Mouse (Mus musculus) limb, embryonic 14.5 days (tissue): ENCODE results near the gene Rap1gap2. TPM values are rescaled to one million over a fixed set of nuclear protein-coding genes. Genes with fewer than 3 reads are reported as not detected.

Experiments used
- ATAC-seq: fragments of 200-750 bp; cut with Nextera tagmentation; 2 replicates; pipeline ENCODE4 v1.8.0; 2017; ENCODE audit warnings: low read depth, moderate number of reproducible peaks, moderate TSS enrichment; ENCODE audit not compliant: low FRiP score
- DNase-seq: peaks from one replicate; pipeline ENCODE4 v3.0.0-alpha.2; 2015; ENCODE audit warnings: low spot score
- H3K27ac ChIP-seq: fragments of 300-500 bp; sonication (generic); replicated peaks from 2 replicates; pipeline ENCODE4 v1.5.1; 2014; ENCODE audit warnings: low read depth, mild to moderate bottlenecking, low read length, moderate library complexity, mixed read lengths
- H3K27me3 ChIP-seq: fragments of 300-500 bp; sonication (generic); 2 replicates; pipeline ENCODE4 v1.6.1; 2014; ENCODE audit warnings: low read length, mixed read lengths; ENCODE audit not compliant: control insufficient read depth, insufficient read depth
- H3K36me3 ChIP-seq: fragments of 300-500 bp; sonication (generic); 2 replicates; pipeline ENCODE4 v1.6.1; 2014; ENCODE audit warnings: mild to moderate bottlenecking, low read length, moderate library complexity, mixed read lengths; ENCODE audit not compliant: control insufficient read depth, insufficient read depth
- H3K4me1 ChIP-seq: fragments of 300-500 bp; sonication (generic); 2 replicates; pipeline ENCODE4 v1.6.1; 2014; ENCODE audit warnings: antibody characterized with exemption, low read length, mixed read lengths; ENCODE audit not compliant: control insufficient read depth, insufficient read depth
- H3K4me2 ChIP-seq: fragments of 300-500 bp; sonication (generic); replicated peaks from 2 replicates; pipeline ENCODE4 v1.6.1; 2014; ENCODE audit warnings: low read depth, mild to moderate bottlenecking, low read length, moderate library complexity; ENCODE audit not compliant: severe bottlenecking
- H3K4me3 ChIP-seq: fragments of 300-500 bp; sonication (generic); replicated peaks from 2 replicates; pipeline ENCODE4 v1.5.1; 2014; ENCODE audit warnings: low read length
- H3K9ac ChIP-seq: fragments of 300-500 bp; sonication (generic); 2 replicates; pipeline ENCODE4 v1.6.1; 2014; ENCODE audit warnings: mild to moderate bottlenecking, low read depth, low read length, moderate library complexity; ENCODE audit not compliant: severe bottlenecking
- H3K9me3 ChIP-seq: fragments of 300-500 bp; sonication (generic); 2 replicates; pipeline ENCODE4 v1.6.1; 2016; ENCODE audit warnings: low read length; ENCODE audit not compliant: control insufficient read depth
- POLR2A ChIP-seq: fragments of 200-500 bp; IDR thresholded peaks from 2 replicates; pipeline ENCODE4 v1.8.0; 2012; ENCODE audit warnings: inconsistent platforms, mild to moderate bottlenecking, moderate library complexity, borderline replicate concordance; ENCODE audit not compliant: insufficient read depth, insufficient read length; ENCODE audit errors: extremely low read depth
- WGBS: fragments of 180-500 bp; shearing (Covaris S2); extraction: QIAGEN DNeasy Blood & Tissue Kit; methylation state at CpG from one replicate; pipeline ENCODE4 v1.1.7; 2014; 5-methylcytosine and 5-hydroxymethylcytosine counted together
- polyA plus RNA-seq, 2 experiments: library from polyadenylated mRNA; depleted of rRNA in 1 of 2; stranded (reverse) in 1 of 2; unstranded in 1 of 2; fragments of >200 nt; fragmentation: Nextera tagmentation in 1 of 2; extraction: Ambion mirVana in 1 of 2; gene quantifications; 2 replicates each; pipeline versions ENCODE4 v1.2.1 to v1.2.3; 2012 to 2014

The Rap1gap2 gene
- polyA plus RNA-seq, 2 experiments = 1.1 to 4.1 TPM

GRCm38 (mm10) chr11:74443924-74444256 lies 166.8 kb downstream of the Rap1gap2 start:
- Histone ChIP-seq H3K4me3 (no peak overlapping the region), H3K9me3 (peaks cover 10% of the 10 kb centered on the region; the same call in 1 of the 2 replicates), H3K36me3 (no peaks in the 10 kb centered on the region), H3K4me1 (no peaks in the 10 kb centered on the region), H3K4me2 (no peak overlapping the region), H3K9ac (no peak overlapping the region), H3K27me3 (no peaks in the 10 kb centered on the region), H3K27ac (no peak overlapping the region)
- DNase-seq (no peak), ATAC-seq (no peak)
- no peak for TF ChIP-seq POLR2A
- WGBS = 85% methylated on average over 5 of the region's 5 CpGs

- H3K9me3 ChIP-seq = peaks cover 10% of the 10 kb centered on the region; the same call in 1 of the 2 replicates
- DNase-seq = no peak
- H3K4me1 ChIP-seq = no peaks in the 10 kb centered on the region
- H3K27me3 ChIP-seq = no peaks in the 10 kb centered on the region
- H3K36me3 ChIP-seq = no peaks in the 10 kb centered on the region
- no peak overlapping the region for H3K27ac ChIP-seq
- H3K4me3 ChIP-seq = no peak overlapping the region
- WGBS = 79% methylated on average over 6 of the region's 6 CpGs
- ATAC-seq = no peak
- no peak overlapping the region for H3K4me2 ChIP-seq
- no peak overlapping the region for H3K9ac ChIP-seq
- TF ChIP-seq POLR2A = no peak
Observed at GRCm38 (mm10) chr11:74443147-74443923, 167.4 kb downstream of the Rap1gap2 start.

GRCm38 (mm10) chr11:74442396-74442795 lies 168.3 kb downstream of the Rap1gap2 start:
- TF ChIP-seq POLR2A = no peak
- no peak for ATAC-seq
- H3K36me3 ChIP-seq = no peaks in the 10 kb centered on the region
- no peak overlapping the region for H3K27ac ChIP-seq
- no peaks in the 10 kb centered on the region for H3K4me1 ChIP-seq
- H3K9ac ChIP-seq = no peak overlapping the region
- peaks cover 10% of the 10 kb centered on the region; the same call in 1 of the 2 replicates for H3K9me3 ChIP-seq
- H3K4me2 ChIP-seq = no peak overlapping the region
- no peak for DNase-seq
- 89% methylated on average over 4 of the region's 4 CpGs for WGBS
- H3K4me3 ChIP-seq = no peak overlapping the region
- H3K27me3 ChIP-seq = no peaks in the 10 kb centered on the region

- Histone ChIP-seq H3K36me3 (no peaks in the 10 kb centered on the region), H3K27ac (no peak overlapping the region), H3K9ac (no peak overlapping the region), H3K9me3 (peaks cover 4% of the 10 kb centered on the region; the same call in 1 of the 2 replicates), H3K27me3 (no peaks in the 10 kb centered on the region), H3K4me2 (no peak overlapping the region), H3K4me1 (no peaks in the 10 kb centered on the region), H3K4me3 (no peak overlapping the region)
- no peak for TF ChIP-seq POLR2A
- no peak for DNase-seq
- no peak for ATAC-seq
- 41% methylated on average over 8 of the region's 8 CpGs for WGBS
Observed at GRCm38 (mm10) chr11:74440112-74440511, 170.6 kb downstream of the Rap1gap2 start.

- H3K9me3 ChIP-seq = no peaks in the 10 kb centered on the region
- no peak overlapping the region for H3K4me3 ChIP-seq
- no peaks in the 10 kb centered on the region for H3K27me3 ChIP-seq
- TF ChIP-seq POLR2A = no peak
- no peak overlapping the region for H3K27ac ChIP-seq
- H3K9ac ChIP-seq = no peak overlapping the region
- ATAC-seq (no peak), DNase-seq (no peak)
- WGBS = 51% methylated on average over 6 of the region's 6 CpGs
- H3K4me1 ChIP-seq = no peaks in the 10 kb centered on the region
- no peaks in the 10 kb centered on the region for H3K36me3 ChIP-seq
- H3K4me2 ChIP-seq = no peak overlapping the region
Observed at GRCm38 (mm10) chr11:74439202-74439601, 171.5 kb downstream of the Rap1gap2 start.

- Histone ChIP-seq H3K27me3 (no peaks in the 10 kb centered on the region), H3K4me1 (no peaks in the 10 kb centered on the region), H3K9me3 (no peaks in the 10 kb centered on the region), H3K4me3 (no peak overlapping the region), H3K27ac (no peak overlapping the region), H3K4me2 (no peak overlapping the region), H3K36me3 (no peaks in the 10 kb centered on the region), H3K9ac (no peak overlapping the region)
- no peak for TF ChIP-seq POLR2A
- ATAC-seq (no peak), DNase-seq (no peak)
- 93% methylated on average over 4 of the region's 4 CpGs for WGBS
Observed at GRCm38 (mm10) chr11:74438249-74438648, 172.5 kb downstream of the Rap1gap2 start.
